Mouse (Mus musculus) liver, adult (tissue): Measurements from ENCODE around the gene Grin2a.

Experiments used
- GATA4 ChIP-seq: IDR thresholded peaks from 2 replicates; pipeline ENCODE4 v1.6.1; 2014; ENCODE audit warnings: mild to moderate bottlenecking, low read length; ENCODE audit not compliant: insufficient replicate concordance

The Grin2a gene

DNA sequence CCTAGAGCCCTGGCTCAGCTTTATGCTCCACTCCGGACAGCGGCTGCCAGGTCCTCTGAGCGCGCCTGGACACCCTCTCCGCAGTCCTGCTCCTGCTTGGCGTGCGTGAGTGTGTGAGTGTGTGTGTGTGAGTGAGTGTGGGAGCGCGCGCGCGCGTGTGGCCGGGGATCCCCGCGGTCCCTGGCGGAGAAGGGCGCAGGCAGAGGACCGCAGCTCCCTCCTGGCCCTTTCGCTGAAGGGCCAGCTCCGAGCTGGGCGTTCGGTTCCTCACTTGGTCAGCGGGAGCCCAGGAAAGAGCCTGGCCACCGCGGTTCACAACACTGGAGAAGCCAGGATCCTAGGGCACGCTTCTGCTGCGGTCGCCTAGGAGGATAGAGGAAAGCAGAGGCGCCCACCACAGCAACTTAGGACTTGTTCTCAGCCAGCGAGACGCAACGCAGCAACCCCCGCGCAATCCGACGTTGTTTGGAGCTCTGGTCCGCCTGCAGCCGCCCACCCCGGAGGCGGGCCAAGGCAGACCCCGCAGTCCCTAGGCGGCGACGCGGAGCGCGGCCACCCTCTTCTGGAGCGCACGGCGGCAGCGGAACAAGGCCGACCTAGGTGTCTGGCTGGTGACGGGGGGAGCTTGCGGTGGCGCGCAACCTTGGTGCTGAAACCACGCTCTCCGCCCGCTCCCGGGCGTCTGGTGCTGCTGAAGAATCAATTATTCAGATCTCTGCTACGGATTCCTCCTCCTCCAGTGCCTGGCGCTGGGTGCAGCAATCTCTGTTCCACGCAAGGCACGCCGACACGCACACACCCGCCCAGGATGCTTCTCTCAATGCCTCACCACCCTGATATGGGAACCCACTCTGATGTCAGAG is at the start of gene Grin2a:
Grin2a (minus strand) TSS at position 610 of the 863 bp plus-strand sequence.
- no peak for TF ChIP-seq GATA4

DNA sequence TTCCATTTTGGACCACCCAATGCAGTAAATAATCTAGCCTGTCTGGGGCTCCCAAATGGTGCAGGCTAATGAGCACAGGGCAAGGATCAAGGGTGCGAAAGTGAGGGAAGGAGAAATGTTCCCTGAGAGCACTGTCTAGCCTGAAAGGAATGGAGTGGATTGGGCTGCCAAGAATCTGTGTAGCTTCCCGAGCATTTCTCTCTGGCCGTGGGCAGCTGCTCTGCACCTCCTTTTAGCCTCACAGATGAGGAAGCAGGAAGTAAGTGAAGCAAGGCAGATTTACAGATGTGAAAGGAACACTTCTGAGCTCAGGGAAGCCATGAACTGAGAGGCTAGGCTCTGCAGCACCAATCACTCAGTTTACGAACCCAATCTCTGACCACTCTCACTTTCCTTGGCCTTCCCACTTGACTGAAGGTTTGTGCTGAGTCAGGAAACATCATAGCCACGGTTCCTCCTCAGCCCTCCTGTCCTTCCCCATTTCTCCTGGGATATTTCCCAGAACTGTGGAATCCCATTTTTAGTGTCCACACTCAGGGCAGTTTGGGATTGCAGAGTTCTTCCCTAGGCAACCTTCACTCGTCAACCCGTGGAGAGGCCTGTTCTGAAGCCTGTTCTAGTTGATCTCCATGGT is 40.3 kb upstream of the Grin2a start:
- no peak for TF ChIP-seq GATA4

DNA sequence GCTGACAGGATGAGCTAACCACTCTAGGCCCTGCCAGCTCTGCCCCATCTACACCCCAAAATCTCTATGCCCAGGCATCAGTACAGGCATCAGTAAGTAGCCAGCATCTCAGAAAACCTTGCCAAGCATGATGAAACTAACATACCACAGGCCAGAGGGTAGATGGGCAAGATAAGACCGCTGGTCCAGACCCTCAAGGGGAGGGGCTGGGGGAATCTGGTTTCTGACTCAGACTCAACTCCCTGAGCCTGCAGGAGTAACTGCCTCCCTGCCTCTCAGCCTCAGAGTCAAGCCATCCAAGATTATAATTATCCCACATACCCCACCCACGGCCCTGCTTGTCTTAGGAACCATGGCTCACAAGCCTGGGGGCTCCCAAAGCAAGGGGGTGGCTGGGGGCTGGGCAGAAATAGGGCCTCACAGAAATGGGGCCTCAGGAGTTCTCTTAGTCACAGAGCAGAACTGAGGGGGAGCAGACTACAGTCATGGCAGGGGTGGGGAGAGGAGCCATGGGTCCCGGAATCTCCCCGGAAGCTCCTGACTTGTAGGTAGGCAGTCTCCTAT is 38.1 kb upstream of the Grin2a start:
- TF ChIP-seq GATA4: no peak

DNA sequence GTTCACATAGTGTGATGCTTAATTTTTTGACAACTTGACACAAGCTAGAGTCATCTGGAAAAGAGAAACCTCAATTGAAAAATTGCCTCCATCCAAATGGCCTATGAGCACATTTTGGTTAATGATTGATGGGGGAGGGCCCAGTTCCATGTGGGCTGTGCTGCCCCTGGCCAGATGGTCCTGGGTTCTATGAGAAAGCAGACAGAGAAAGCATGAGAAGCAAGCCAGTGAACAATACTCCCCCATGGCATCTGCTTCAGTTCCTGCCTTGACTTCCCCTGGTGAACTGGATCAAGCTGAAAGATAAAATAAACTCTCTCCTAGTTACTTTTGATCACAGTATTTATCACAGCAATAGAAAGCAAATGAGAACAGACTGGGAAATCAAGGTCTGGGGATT is 36.5 kb upstream of the Grin2a start:
- no peak for TF ChIP-seq GATA4

DNA sequence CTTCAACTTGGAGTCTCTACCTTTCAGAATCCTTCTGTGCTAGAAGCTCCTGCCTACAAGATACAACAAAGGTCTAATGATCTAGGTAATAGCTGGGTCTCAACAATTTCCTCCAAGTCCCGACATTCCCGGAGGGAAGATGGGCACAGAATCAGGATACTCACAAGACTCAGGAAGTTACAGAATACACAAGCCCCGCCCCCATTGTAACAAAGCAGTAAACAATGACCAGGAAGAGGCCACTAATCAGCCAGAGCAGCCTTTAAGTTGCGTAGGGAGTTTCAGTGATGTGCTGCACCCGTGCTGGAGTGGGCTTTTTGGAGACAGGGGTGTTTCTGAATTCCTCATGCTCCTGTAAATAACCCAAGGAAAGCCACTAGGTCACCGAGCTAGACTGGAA is 31.4 kb upstream of the Grin2a start:
- no peak for TF ChIP-seq GATA4

DNA sequence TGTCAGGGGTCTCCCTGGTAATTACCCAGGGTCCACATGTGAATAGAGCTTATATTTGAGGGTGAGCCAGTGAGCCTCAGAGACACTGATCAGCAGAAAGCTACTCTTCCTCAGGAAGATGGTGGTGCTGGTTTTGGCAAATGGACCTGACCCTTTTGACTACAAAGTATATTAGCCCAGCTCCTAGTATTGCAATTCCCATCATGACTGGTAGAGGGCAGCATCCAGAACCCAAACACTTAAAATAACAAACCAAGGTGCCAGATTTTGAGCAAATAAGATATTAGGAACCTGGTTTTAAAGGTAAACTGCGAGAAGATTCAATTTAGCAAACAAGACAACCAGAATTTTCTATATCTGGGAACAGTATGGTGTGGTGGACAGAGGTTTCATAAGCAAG is 14.4 kb upstream of the Grin2a start:
- no peak for TF ChIP-seq GATA4

DNA sequence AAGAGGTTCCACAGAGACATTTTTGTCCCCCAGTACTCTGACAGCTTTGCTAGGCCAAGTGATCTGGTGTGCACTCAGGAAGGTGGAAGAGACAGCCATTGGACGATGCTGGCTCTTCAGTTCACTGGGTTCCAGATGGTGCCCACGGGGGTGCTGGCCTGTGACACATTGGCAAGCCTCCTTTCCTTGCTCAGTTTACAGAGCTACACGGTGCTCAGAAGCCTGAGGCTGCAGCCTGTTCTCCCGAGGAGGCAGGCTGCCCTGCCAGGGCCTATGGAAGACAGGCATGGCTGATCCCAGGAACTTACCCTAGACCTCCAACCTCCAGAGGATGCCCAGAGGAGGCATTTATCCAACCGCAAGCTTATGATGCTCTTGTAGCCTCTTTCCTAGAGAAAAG is 10.2 kb upstream of the Grin2a start:
- TF ChIP-seq GATA4: no peak

DNA sequence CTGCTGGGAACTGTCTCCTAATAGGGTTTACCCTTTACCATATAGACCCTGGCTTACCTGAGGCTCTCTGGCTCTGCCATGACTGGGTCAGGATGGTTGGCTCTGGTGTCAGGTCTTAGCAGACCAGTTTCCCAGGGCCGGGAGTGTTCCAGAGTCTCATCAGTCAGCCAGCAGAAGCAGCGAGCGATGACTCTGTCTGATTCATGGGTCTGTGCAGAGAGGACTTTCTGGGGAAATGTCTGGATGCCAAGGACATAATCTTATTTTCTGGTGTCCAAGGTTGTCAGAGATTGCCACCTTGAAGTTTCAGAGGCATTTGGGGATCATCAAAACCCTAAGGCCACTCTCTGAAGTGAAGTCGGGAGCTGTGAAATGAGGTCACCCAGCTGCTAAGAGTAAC is 8.7 kb upstream of the Grin2a start:
- no peak for TF ChIP-seq GATA4

DNA sequence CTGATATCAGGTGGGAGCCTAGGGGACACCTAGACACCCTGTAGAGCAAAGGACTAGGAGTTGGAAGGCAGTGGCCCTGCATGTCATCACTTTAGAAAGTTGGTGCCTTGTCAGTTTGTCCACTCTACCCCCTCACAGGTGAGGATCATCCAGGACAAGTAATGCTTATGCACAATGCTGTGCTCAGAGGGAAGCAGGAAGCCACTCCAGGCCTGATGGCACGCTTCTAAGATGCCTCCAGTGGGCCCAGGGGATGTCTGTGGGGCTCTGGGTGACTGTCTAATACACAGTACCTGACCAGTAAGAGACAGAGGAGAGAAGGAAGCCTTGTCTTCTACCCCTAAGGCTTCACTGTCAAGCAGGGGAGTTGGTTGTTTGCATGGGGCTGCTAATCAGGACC is 7.6 kb upstream of the Grin2a start:
- TF ChIP-seq GATA4: no peak

DNA sequence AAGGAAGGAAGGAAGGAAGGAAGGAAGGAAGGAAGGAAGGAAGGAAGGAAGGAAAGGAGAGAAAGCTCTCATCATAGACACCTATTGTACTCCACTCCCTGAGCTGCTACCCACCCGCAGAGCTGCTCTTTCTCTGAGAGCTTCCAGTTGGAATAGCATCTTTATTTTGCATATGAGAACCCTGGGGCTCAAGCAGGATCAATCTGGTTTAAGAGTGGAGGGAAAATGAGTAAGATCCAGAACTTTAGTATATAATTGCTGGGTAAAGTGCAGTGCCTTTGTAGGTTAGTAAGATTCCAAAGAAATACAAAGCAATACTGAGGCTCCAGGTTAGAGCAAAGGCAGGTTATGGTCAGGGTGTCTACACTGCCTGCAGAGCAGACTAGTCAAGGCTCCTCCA is 6.2 kb upstream of the Grin2a start:
- TF ChIP-seq GATA4: no peak

DNA sequence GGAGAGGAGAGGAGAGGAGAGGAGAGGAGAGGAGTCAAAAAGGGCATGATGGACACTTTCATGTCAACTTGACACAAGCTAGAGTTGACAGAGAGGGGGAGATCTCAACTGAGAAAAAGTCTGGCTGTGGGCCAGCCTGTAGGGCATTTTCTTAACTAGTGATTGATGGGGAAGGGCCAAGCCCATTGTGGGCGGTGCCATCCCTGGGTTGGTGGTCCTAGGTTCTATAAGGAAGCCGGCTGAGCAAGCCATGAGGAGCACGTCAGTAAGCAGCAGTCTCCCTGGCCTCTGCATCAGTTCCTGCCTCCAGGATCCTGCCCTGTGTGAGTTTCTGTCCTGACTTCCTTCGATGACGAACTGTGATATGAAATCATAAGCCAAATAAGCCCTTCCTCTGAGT is 4.6 kb upstream of the Grin2a start:
- TF ChIP-seq GATA4: no peak

DNA sequence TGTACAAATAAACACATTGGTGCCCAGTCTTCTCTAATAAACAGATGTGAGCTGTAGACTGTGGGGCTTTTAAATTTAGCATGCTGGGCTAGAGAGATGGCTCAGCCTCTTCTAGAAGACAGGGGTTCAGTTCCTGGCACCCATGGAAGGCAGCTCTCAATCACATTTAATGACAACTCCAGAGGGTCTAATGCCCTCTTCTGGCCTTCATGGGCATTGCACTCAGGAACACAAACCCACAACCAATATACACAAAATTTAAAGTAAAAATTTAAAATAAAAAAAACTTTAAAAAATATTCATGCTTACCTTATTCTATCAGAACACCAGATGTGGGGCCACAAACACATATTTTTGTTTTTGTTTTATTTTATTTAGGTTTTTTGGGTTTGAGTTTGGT is 2.6 kb upstream of the Grin2a start:
- TF ChIP-seq GATA4: no peak

DNA sequence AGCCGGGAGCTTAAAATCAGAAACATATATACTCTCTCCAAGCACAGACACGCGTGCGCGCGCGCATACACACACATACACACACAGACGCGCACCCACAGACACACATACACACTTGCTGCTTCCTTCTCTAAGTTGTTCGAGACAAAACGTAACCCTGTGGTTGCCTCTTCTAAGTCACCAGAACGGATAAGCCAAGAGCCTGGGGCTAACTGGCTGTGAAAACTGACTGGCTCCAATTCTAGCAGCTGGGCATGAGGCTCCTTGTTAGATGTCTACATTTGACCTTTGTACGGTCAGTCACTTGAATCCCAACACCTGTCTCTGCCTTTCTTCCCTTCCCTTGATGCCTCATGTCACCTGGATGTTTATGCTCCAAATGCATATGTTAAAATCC is 452 bp upstream of the Grin2a start:
- no peak for TF ChIP-seq GATA4

DNA sequence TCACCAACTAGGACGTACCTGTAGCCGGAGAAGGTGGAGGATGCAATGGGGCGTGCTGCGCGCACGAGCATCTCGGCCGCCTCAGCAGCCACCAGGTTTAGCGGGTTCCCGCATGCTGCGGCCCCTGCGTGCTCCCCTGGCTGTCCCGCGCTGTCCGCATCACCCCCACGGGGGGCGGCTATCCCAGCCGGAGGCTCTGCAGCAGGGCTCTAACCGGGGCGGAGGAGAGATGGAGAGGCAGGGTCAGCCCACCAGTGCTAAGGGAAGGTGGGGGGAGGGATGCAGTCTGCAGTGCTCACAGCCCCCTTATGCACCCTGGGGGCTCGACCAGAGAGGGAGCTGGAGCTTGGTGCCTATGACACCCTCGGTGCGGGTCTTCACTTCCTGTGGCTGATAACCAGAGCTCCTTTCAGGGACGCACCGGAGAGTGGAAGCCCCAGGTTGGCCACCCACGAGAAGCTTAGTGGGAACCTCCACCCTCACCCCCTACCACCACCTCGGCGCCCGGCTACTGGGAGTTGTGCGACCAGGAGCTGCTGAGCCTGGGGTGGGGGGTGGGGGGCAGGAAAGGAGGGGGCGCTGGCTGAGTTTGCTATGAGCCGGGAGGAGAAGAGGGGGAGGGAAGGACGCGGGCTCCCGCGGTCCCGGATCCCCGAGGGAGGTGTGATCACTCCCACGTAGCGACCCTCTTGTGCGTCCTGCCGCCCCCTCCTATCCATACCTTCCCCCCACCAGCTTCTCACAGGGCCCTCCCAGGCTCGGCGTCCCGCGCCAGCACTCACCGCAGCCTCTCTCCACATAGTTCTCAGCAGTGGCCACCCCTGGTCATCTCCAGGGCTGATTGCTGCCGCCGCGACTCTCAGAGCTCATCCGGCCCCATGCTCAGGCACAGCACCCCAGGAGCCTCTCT is 1.1 kb downstream of the Grin2a start:
- no peak for TF ChIP-seq GATA4
